Mouse (Mus musculus) stomach, embryonic 15.5 days (tissue): ENCODE measurements around the gene Acsl5. TPM values are rescaled to one million over a fixed set of nuclear protein-coding genes. Genes with fewer than 3 reads are reported as not detected.

Experiments used
- ATAC-seq: fragments of 200-750 bp; cut with Nextera tagmentation; 2 replicates; pipeline ENCODE4 v1.8.0; 2017; ENCODE audit warnings: low read depth, moderate number of reproducible peaks, moderate TSS enrichment; ENCODE audit not compliant: insufficient read depth, low FRiP score
- H3K27ac ChIP-seq: fragments of 300-500 bp; sonication (generic); 2 replicates; pipeline ENCODE4 v1.5.1; 2015; ENCODE audit warnings: mild to moderate bottlenecking, inconsistent platforms
- H3K27me3 ChIP-seq: fragments of 300-500 bp; sonication (generic); replicated peaks from 2 replicates; pipeline ENCODE4 v1.6.1; 2015; ENCODE audit warnings: inconsistent platforms
- H3K36me3 ChIP-seq: fragments of 300-500 bp; sonication (generic); 2 replicates; pipeline ENCODE4 v1.6.1; 2015; ENCODE audit warnings: inconsistent platforms
- H3K4me1 ChIP-seq: fragments of 300-500 bp; sonication (generic); 2 replicates; pipeline ENCODE4 v1.6.1; 2015; ENCODE audit warnings: inconsistent platforms
- H3K4me2 ChIP-seq: fragments of 300-500 bp; sonication (generic); 2 replicates; pipeline ENCODE4 v1.6.1; 2015; ENCODE audit warnings: mild to moderate bottlenecking, inconsistent platforms
- H3K4me3 ChIP-seq: fragments of 300-500 bp; sonication (generic); replicated peaks from 2 replicates; pipeline ENCODE4 v1.5.1; 2015; ENCODE audit warnings: inconsistent platforms
- H3K9ac ChIP-seq: fragments of 300-500 bp; sonication (generic); 2 replicates; pipeline ENCODE4 v1.6.1; 2015; ENCODE audit warnings: inconsistent platforms
- H3K9me3 ChIP-seq: fragments of 300-500 bp; sonication (generic); 2 replicates; pipeline ENCODE4 v1.6.1; 2016; ENCODE audit warnings: inconsistent platforms
- WGBS: fragments of 180-500 bp; shearing (Covaris S2); methylation state at CpG from one replicate; pipeline ENCODE4 v1.1.7; 2015; 5-methylcytosine and 5-hydroxymethylcytosine counted together
- polyA plus RNA-seq: library from polyadenylated mRNA; unstranded; fragments of >200 nt; fragmentation: Nextera tagmentation; extraction: Ambion mirVana; gene quantifications from 2 replicates; pipeline ENCODE4 v1.2.1, GENCODE M21; 2015

The Acsl5 gene
- polyA plus RNA-seq, 1 experiment from 2014 or later: 116 TPM

DNA sequence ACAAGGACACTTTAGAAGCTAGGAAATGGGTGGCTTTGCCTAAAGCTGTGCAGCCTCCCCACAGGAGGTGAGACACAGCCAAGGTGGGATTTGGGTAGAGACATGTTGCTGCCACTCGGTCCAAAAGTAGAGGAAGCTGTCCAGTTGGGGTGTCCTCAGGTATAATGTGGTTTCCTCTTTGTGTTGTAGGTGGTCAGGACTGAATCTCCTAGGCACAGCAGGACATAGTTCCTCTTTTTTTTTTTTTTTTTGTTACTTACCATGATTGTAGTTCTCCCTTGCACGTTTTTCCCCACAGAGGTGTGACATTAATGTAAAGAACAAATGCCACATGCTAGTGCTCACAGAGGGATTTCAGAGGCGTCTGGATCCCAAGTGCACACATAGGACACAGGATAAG is 13.5 kb downstream of the Acsl5 start:
- Histone ChIP-seq H3K27ac (no peak overlapping the region), H3K9ac (no peak overlapping the region), H3K4me1 (peaks cover 7% of the 10 kb centered on the region; the same call in 1 of the 2 replicates), H3K4me2 (no peak overlapping the region), H3K9me3 (no peaks in the 10 kb centered on the region), H3K27me3 (no peaks in the 10 kb centered on the region), H3K36me3 (peaks cover 6% of the 10 kb centered on the region; the same call in 1 of the 2 replicates), H3K4me3 (no peak overlapping the region)
- ATAC-seq: no peak
- WGBS: 70% methylated on average over 3 of the region's 3 CpGs

DNA sequence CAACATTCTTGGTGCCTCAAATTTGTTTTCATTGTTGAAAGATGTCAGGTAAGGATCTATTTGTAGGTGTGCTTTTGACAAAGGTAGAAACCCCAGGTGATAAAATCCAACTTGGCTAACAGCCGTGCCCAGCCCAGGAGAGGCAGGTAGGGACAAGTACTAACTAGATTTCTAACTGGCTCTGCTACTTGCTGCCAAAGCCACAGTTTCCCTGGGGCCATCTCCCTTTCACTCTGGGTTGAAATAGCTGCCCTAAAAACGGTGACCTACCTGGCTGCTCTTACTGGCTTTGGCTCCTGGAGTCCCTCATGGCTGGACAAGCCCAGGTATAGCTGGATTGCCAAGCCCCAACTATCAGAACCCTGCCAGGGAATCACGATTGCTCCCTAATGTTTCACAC is 15.0 kb downstream of the Acsl5 start:
- Histone ChIP-seq H3K4me1 (peaks cover 11% of the 10 kb centered on the region; the same call in 1 of the 2 replicates), H3K9me3 (no peaks in the 10 kb centered on the region), H3K9ac (no peak overlapping the region), H3K36me3 (peaks cover 6% of the 10 kb centered on the region; the same call in 1 of the 2 replicates), H3K27me3 (no peaks in the 10 kb centered on the region), H3K4me3 (no peak overlapping the region), H3K4me2 (no peak overlapping the region), H3K27ac (peak overlapping the region; percentile 80)
- WGBS: 63% methylated on average over 3 of the region's 3 CpGs
- ATAC-seq: no peak

DNA sequence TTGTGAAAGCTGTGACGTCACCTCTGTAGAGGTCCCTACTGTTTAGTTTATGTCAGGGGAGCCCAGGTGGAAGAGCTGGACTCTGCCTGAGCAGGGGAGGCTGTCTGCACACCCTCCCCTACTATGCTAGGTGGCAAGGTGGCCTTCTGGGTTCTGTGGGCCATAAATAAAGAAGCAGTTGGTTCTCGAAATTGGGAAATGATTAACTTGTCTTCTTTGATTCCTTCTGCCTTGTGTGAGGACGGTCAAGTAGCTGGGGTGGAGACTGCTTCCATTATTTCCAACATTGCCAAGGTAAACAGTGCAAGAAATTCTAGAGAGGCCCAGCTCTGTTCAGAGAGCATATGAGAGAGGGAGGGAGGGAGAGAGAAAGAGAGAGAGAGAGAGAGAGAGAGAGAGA is 16.4 kb downstream of the Acsl5 start:
- H3K4me2 ChIP-seq: no peak overlapping the region

GRCm38 (mm10) chr19:55269051-55269450 is 17.3 kb downstream of the Acsl5 start:
- Histone ChIP-seq H3K27ac (peak overlapping the region; percentile 80; the same call in 1 of the 2 replicates), H3K9ac (no peak overlapping the region), H3K4me3 (no peak overlapping the region), H3K36me3 (peaks cover 11% of the 10 kb centered on the region; the same call in 1 of the 2 replicates), H3K27me3 (no peaks in the 10 kb centered on the region), H3K4me1 (peaks cover 11% of the 10 kb centered on the region; the same call in 1 of the 2 replicates), H3K4me2 (no peak overlapping the region), H3K9me3 (no peaks in the 10 kb centered on the region)
- WGBS: 81% methylated on average over 5 of the region's 5 CpGs
- no peak for ATAC-seq

More for the DNA sequence above, 16.4 kb downstream of the Acsl5 start:
- Histone ChIP-seq H3K9ac (no peak overlapping the region), H3K4me1 (peaks cover 11% of the 10 kb centered on the region; the same call in 1 of the 2 replicates), H3K36me3 (peaks cover 10% of the 10 kb centered on the region; the same call in 1 of the 2 replicates), H3K9me3 (no peaks in the 10 kb centered on the region), H3K27ac (peak overlapping the region; percentile 80), H3K27me3 (no peaks in the 10 kb centered on the region), H3K4me3 (no peak overlapping the region)
- peak; percentile 77 for ATAC-seq
- WGBS: 41% methylated on average over 3 of the region's 3 CpGs

DNA sequence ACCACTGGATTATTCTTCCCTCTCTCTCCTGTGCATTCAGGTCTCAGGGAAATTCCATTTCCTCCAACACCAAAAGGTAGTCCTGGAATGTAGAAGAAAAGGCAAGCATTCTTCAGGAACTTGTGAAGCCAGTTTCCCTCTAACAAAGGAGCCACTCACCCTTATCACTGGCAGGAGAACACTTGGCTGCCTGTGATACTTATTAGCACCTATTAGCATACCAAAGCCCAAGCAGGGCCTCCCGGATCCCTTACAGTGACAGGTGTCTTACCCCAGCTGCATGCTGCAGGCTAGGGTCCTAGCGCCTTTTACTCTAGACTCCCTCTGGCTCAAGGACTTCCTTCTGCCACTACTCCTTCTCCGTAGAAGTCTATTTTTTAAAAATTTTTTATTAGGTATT is 19.7 kb downstream of the Acsl5 start:
- 42% methylated on average over 3 of the region's 3 CpGs for WGBS
- H3K9me3 ChIP-seq: no peaks in the 10 kb centered on the region
- ATAC-seq: peak; percentile 82
- H3K4me2 ChIP-seq: no peak overlapping the region
- H3K4me1 ChIP-seq: peaks cover 11% of the 10 kb centered on the region; the same call in 1 of the 2 replicates
- no peak overlapping the region for H3K9ac ChIP-seq
- no peaks in the 10 kb centered on the region for H3K27me3 ChIP-seq
- no peak overlapping the region for H3K4me3 ChIP-seq
- H3K27ac ChIP-seq: peak overlapping the region; percentile 83
- H3K36me3 ChIP-seq: peaks cover 11% of the 10 kb centered on the region; the same call in 1 of the 2 replicates

- peaks cover 11% of the 10 kb centered on the region; the same call in 1 of the 2 replicates for H3K36me3 ChIP-seq
- H3K9me3 ChIP-seq: no peaks in the 10 kb centered on the region
- H3K4me1 ChIP-seq: peaks cover 11% of the 10 kb centered on the region; the same call in 1 of the 2 replicates
- H3K4me3 ChIP-seq: no peak overlapping the region
- 62% methylated on average over 6 of the region's 6 CpGs for WGBS
- no peaks in the 10 kb centered on the region for H3K27me3 ChIP-seq
- ATAC-seq: no peak
- no peak overlapping the region for H3K27ac ChIP-seq
- H3K9ac ChIP-seq: no peak overlapping the region
- no peak overlapping the region for H3K4me2 ChIP-seq
Measured at GRCm38 (mm10) chr19:55273340-55273739, 21.6 kb downstream of the Acsl5 start.

GRCm38 (mm10) chr19:55276100-55276499 is 24.4 kb downstream of the Acsl5 start:
- no peak for ATAC-seq
- 84% methylated on average over 4 of the region's 4 CpGs for WGBS
- H3K9ac ChIP-seq: no peak overlapping the region
- H3K4me2 ChIP-seq: no peak overlapping the region
- H3K4me1 ChIP-seq: 0 out of 2 replicates have a peak, but pooled peaks cover under 1% of the 10 kb centered on the region
- H3K9me3 ChIP-seq: no peaks in the 10 kb centered on the region
- peaks cover 13% of the 10 kb centered on the region; the same call in 1 of the 2 replicates for H3K36me3 ChIP-seq
- no peak overlapping the region for H3K27ac ChIP-seq
- no peak overlapping the region for H3K4me3 ChIP-seq
- H3K27me3 ChIP-seq: no peaks in the 10 kb centered on the region

- no peak for ATAC-seq
- Histone ChIP-seq H3K4me3 (no peak overlapping the region), H3K27me3 (no peaks in the 10 kb centered on the region), H3K4me2 (no peak overlapping the region), H3K36me3 (peaks cover 13% of the 10 kb centered on the region), H3K27ac (no peak overlapping the region), H3K4me1 (no peaks in the 10 kb centered on the region), H3K9me3 (no peaks in the 10 kb centered on the region), H3K9ac (no peak overlapping the region)
- 84% methylated on average over 3 of the region's 3 CpGs for WGBS
Measured at GRCm38 (mm10) chr19:55276770-55277169, 25.0 kb downstream of the Acsl5 start.

- no peaks in the 10 kb centered on the region for H3K4me1 ChIP-seq
- peaks cover 18% of the 10 kb centered on the region for H3K36me3 ChIP-seq
- H3K4me2 ChIP-seq: no peak overlapping the region
- H3K9ac ChIP-seq: no peak overlapping the region
- WGBS: 81% methylated on average over 4 of the region's 4 CpGs
- H3K4me3 ChIP-seq: no peak overlapping the region
- H3K9me3 ChIP-seq: no peaks in the 10 kb centered on the region
- ATAC-seq: peak; percentile 89
- no peaks in the 10 kb centered on the region for H3K27me3 ChIP-seq
- H3K27ac ChIP-seq: no peak overlapping the region
Measured at GRCm38 (mm10) chr19:55284093-55284492, 32.4 kb downstream of the Acsl5 start.

DNA sequence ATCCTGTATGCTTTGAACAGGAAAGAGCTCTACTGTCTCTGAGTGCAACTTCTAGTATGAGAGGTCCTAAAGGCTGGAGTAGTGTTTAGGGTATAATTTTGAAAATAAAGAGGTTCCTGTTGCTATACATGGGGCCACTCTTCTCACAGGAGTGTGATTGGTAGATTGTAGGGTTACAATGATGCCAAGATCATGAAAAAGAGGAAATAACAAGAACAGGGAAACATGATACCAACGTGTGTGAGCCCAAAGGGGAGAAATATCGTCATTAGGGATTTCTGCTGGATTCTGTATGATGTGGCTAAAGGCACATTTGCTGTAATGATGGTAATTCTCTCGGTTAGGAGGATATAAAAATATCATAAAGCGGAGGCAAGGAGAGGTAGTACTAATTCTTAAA is 34.3 kb downstream of the Acsl5 start:
- H3K4me1 ChIP-seq: no peaks in the 10 kb centered on the region
- no peak for ATAC-seq
- H3K4me3 ChIP-seq: no peak overlapping the region
- no peak overlapping the region for H3K9ac ChIP-seq
- no peak overlapping the region for H3K4me2 ChIP-seq
- H3K27me3 ChIP-seq: no peaks in the 10 kb centered on the region
- H3K27ac ChIP-seq: no peak overlapping the region
- WGBS: 89% methylated on average over 4 of the region's 4 CpGs
- no peaks in the 10 kb centered on the region for H3K9me3 ChIP-seq
- H3K36me3 ChIP-seq: peaks cover 12% of the 10 kb centered on the region

DNA sequence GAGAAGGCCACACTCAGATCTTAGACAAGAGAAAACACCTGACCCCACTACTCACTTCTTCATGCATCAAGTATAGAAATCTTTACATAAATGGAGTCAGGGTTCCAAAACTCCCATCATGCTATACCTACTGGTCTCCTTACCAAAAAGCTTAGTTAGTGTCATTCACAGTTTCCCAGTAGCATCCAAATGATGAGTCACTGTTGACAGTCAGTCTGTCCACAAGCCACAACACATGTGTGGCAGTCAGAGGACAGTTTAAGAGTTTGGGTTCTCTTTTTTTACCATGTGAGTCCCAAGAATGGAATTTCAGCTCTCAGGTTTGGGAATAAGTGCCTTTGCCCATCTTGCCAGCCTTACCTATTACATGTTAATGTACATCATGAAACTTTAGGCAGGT is 37.2 kb downstream of the Acsl5 start:
- H3K36me3 ChIP-seq: peaks cover 10% of the 10 kb centered on the region
- H3K9me3 ChIP-seq: no peaks in the 10 kb centered on the region
- H3K9ac ChIP-seq: no peak overlapping the region
- no peak for ATAC-seq
- no peak overlapping the region for H3K4me2 ChIP-seq
- no peak overlapping the region for H3K4me3 ChIP-seq
- no peaks in the 10 kb centered on the region for H3K27me3 ChIP-seq
- no peaks in the 10 kb centered on the region for H3K4me1 ChIP-seq
- H3K27ac ChIP-seq: no peak overlapping the region

- Histone ChIP-seq H3K9ac (no peak overlapping the region), H3K4me2 (no peak overlapping the region), H3K36me3 (peaks cover 20% of the 10 kb centered on the region), H3K4me3 (no peak overlapping the region), H3K27ac (no peak overlapping the region), H3K9me3 (no peaks in the 10 kb centered on the region), H3K4me1 (no peaks in the 10 kb centered on the region), H3K27me3 (no peaks in the 10 kb centered on the region)
- 85% methylated on average over 2 of the region's 2 CpGs for WGBS
- no peak for ATAC-seq
Measured at GRCm38 (mm10) chr19:55290621-55291270, 39.0 kb downstream of the Acsl5 start.
